Mouse (Mus musculus): ENCODE measurements around the gene Epn2.

- TF ChIP-seq EP300 (IDR thresholded peaks at IDR 0.05; ENCODE audit: low read depth) (no peak), CTCF (IDR thresholded peaks at IDR 0.05; ENCODE audit: low read depth) (no peak)
Observed at GRCm38 (mm10) chr11:61608072-61608471, 28.6 kb upstream of the Epn2 start.
